Mouse (Mus musculus): ENCODE results near the gene Lclat1. TPM values are rescaled to one million over a fixed set of nuclear protein-coding genes. Genes with fewer than 3 reads are reported as not detected.
"Not testable (repeated sequence)": the region's sequence is repeated elsewhere in the genome, so short reads cannot be mapped to it uniquely, and the experiment has no call there.

Lclat1 gene
- polyA plus RNA-seq, 1 experiment: 2.0 TPM

- TF ChIP-seq POLR2A (IDR thresholded peaks at IDR 0.05; ENCODE audit: borderline replicate concordance, control insufficient read depth, low read depth, low read length) (no peak), CTCF (IDR thresholded peaks at IDR 0.05; ENCODE audit: control insufficient read depth, insufficient read depth, low read length) (no peak)
- Histone ChIP-seq H3K4me3 (replicated peaks; ENCODE audit: control insufficient read depth, low read depth, low read length) (no peak overlapping the region), H3K4me1 (ENCODE audit: control insufficient read depth, insufficient read depth, low read length) (peaks cover 2% of the 10 kb centered on the region; the same call in 1 of the 2 replicates), H3K27ac (ENCODE audit: control insufficient read depth, insufficient read depth, low read depth, low read length, poor library complexity) (0 out of 2 replicates have a peak overlapping the region, but pooled peaks have one; percentile 27)
- 12% methylated on average over 12 of the region's 12 CpGs for WGBS
Observed at GRCm38 (mm10) chr17:73258620-73259019, 150.8 kb downstream of the Lclat1 start.

DNA sequence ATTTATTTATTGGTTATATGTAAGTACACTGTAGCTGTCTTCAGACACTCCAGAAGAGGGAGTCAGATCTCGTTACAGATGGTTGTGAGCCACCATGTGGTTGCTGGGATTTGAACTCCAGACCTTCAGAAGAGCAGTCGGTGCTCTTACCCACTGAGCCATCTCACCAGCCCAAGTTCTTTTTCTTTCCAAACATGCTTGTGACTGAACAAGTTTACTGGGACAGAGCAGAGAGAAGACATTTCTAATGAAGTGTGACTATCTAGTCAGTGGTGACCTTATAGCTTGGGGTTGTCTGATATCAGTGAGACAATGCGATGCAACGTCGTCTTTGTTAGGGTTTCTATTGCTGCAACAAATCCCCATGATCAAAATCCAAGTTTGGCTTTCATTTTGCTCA is 151.5 kb downstream of the Lclat1 start:
- not testable (repeated sequence) for H3K27ac ChIP-seq (ENCODE audit: control insufficient read depth, insufficient read depth, low read depth, low read length, poor library complexity); H3K4me3 ChIP-seq (replicated peaks; ENCODE audit: control insufficient read depth, low read depth, low read length); H3K4me1 ChIP-seq (ENCODE audit: control insufficient read depth, insufficient read depth, low read length)
- 81% methylated on average over 5 of the region's 5 CpGs for WGBS

DNA sequence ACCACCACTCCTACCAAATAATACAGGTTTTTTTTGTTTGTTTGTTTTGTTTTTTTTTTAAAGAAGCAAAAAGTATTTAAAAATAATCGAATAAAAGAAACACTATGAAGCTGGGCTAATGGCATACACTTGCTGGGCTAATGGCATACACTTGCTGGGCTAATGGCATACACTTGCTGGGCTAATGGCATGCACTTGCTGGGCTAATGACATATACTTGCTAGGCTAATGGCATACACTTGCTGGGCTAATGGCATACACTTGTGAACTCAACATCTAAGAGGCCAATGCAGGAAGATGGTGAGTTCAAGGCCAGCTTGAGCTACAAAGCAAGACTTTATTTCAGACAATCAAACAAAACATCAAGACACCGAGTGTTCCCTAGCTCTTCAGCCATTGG is 154.8 kb downstream of the Lclat1 start:
- WGBS: 76% methylated on average over 2 of the region's 2 CpGs
- Histone ChIP-seq H3K4me1 (ENCODE audit: control insufficient read depth, insufficient read depth, low read length) (peaks cover 2% of the 10 kb centered on the region; the same call in 1 of the 2 replicates), H3K27ac (ENCODE audit: control insufficient read depth, insufficient read depth, low read depth, low read length, poor library complexity) (no peak overlapping the region), H3K4me3 (replicated peaks; ENCODE audit: control insufficient read depth, low read depth, low read length) (no peak overlapping the region)
- TF ChIP-seq POLR2A (IDR thresholded peaks at IDR 0.05; ENCODE audit: borderline replicate concordance, control insufficient read depth, low read depth, low read length) (no peak), CTCF (IDR thresholded peaks at IDR 0.05; ENCODE audit: control insufficient read depth, insufficient read depth, low read length) (no peak)

DNA sequence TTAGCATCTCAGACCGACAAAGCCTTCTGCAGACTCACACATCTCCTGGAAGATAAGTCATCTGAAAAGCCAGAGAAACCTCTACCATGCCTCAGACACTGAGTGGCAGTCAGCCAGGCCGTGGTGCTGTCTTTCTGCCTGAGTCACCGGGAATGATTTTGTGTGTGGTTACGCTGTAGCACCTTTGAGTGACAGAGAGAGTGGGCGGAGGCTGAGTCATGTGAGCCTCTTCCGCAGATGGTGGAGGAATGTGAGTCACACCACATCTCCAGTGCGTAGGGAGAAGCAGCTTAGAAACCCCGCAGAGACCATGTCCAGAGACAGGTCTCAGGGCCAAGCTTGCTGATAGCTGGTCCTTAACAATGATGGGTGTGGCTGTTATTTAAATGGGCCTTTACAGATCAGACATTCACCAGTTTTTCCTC is 155.3 kb downstream of the Lclat1 start:
- H3K4me3 ChIP-seq (replicated peaks; ENCODE audit: control insufficient read depth, low read depth, low read length): no peak overlapping the region
- TF ChIP-seq POLR2A (IDR thresholded peaks at IDR 0.05; ENCODE audit: borderline replicate concordance, control insufficient read depth, low read depth, low read length): no peak
- no peak for TF ChIP-seq CTCF (IDR thresholded peaks at IDR 0.05; ENCODE audit: control insufficient read depth, insufficient read depth, low read length)
- no peak overlapping the region for H3K27ac ChIP-seq (ENCODE audit: control insufficient read depth, insufficient read depth, low read depth, low read length, poor library complexity)
- peaks cover 2% of the 10 kb centered on the region; the same call in 1 of the 2 replicates for H3K4me1 ChIP-seq (ENCODE audit: control insufficient read depth, insufficient read depth, low read length)
- WGBS: 2% methylated on average over 8 of the region's 8 CpGs

DNA sequence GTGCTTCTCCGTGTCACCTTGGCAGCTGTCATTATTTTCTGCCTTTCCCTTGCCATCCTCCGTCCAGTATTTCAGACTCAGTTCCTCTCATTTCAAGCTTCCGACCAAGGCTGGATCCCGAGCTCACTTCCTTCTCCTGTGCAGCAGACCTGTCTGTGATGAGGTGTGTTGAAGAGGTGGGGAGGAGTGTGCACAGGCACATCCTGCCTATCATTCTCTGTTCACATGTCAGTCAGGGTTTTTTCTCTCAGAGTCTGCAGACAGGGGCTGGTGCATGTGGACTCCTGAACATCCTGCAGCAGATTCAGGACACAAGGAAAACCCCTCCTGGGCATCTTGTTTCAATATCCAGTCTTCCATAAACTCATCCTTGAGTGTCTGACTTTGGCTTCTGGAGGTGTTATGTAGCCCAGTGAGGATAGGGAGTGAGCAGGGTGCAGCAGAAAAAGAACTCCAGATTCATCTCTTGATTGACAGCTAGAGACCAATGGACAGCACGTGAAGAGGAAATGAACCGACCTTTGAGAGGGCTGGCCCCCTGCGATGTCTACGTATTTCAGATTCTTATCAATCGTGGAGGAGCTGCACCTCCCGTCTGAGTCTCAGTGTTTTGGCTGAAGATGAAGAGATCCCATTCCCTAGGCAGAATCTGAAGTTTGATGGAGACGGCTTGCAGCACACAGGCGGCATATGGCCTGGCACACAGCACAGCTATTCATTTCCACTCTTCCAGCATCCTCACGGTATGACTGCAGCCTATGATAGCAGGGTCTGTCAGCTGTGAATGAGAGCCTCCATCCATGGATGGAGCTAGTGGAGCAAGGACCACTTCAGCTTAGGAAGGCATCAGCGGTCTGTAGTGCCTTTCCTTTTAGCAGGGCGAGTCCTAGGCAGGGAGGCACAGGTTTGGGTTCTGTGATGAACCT is 163.3 kb downstream of the Lclat1 start:
- no peak overlapping the region for H3K27ac ChIP-seq (ENCODE audit: control insufficient read depth, insufficient read depth, low read depth, low read length, poor library complexity)
- WGBS: 46% methylated on average over 15 of the region's 15 CpGs
- TF ChIP-seq POLR2A (IDR thresholded peaks at IDR 0.05; ENCODE audit: borderline replicate concordance, control insufficient read depth, low read depth, low read length) (no peak), CTCF (IDR thresholded peaks at IDR 0.05; ENCODE audit: control insufficient read depth, insufficient read depth, low read length) (no peak)

DNA sequence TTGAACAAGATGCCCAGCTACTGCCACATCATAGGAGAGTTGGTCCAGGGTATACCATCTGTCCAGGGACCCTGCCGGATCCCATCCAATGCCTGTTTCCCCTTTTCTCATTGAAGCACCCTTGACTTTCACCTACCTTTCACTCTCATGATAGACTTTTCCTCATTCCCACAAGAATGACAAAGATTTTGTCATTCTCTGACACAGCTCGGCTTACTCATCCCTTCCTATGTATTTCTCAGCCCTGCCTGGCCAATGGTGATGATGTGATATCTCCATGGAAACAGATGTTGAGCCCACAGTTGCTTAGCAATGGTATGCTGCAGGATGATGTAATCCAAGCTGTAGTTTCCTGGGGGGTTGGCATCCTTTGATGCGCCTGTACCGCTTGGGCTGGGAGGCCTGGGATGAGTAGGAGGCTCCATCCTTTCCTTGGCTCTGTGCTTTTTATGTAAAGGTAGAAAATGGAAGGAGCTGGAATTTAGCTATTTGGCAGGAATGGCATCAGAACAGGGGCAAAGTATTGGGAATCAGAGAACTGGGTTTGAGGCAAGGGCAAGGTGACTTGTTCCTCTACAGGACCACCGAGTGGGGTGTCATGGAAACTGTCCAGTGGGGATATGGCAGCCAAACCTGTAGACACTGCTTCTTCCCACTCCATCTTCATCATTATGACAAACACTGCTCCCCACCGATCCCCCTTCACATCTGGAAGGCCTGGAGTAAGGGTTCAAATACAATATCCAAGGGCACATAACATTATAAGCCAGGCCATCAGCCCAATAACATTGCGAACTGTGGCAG is 164.2 kb downstream of the Lclat1 start:
- 86% methylated on average over 7 of the region's 7 CpGs for WGBS
- H3K4me1 ChIP-seq (ENCODE audit: control insufficient read depth, insufficient read depth, low read length): peaks cover 4% of the 10 kb centered on the region; the same call in 1 of the 2 replicates

More for the DNA sequence above, 163.3 kb downstream of the Lclat1 start:
- H3K4me3 ChIP-seq (replicated peaks; ENCODE audit: control insufficient read depth, low read depth, low read length): no peak overlapping the region
- peaks cover 4% of the 10 kb centered on the region; the same call in 1 of the 2 replicates for H3K4me1 ChIP-seq (ENCODE audit: control insufficient read depth, insufficient read depth, low read length)

GRCm38 (mm10) chr17:73273809-73274208 is 166.0 kb downstream of the Lclat1 start:
- WGBS: 25% methylated on average over 7 of the region's 7 CpGs
- Histone ChIP-seq H3K4me3 (replicated peaks; ENCODE audit: control insufficient read depth, low read depth, low read length) (no peak overlapping the region), H3K4me1 (ENCODE audit: control insufficient read depth, insufficient read depth, low read length) (peaks cover 4% of the 10 kb centered on the region; the same call in 1 of the 2 replicates), H3K27ac (ENCODE audit: control insufficient read depth, insufficient read depth, low read depth, low read length, poor library complexity) (peak overlapping the region; percentile 94)
- TF ChIP-seq CTCF (IDR thresholded peaks at IDR 0.05; ENCODE audit: control insufficient read depth, insufficient read depth, low read length) (peak; percentile 14; the same call in 1 of the 2 replicates), POLR2A (IDR thresholded peaks at IDR 0.05; ENCODE audit: borderline replicate concordance, control insufficient read depth, low read depth, low read length) (no peak)

More for the DNA sequence above, 164.2 kb downstream of the Lclat1 start:
- no peak overlapping the region for H3K27ac ChIP-seq (ENCODE audit: control insufficient read depth, insufficient read depth, low read depth, low read length, poor library complexity)
- no peak for TF ChIP-seq POLR2A (IDR thresholded peaks at IDR 0.05; ENCODE audit: borderline replicate concordance, control insufficient read depth, low read depth, low read length)
- no peak for TF ChIP-seq CTCF (IDR thresholded peaks at IDR 0.05; ENCODE audit: control insufficient read depth, insufficient read depth, low read length)
- H3K4me3 ChIP-seq (replicated peaks; ENCODE audit: control insufficient read depth, low read depth, low read length): no peak overlapping the region

DNA sequence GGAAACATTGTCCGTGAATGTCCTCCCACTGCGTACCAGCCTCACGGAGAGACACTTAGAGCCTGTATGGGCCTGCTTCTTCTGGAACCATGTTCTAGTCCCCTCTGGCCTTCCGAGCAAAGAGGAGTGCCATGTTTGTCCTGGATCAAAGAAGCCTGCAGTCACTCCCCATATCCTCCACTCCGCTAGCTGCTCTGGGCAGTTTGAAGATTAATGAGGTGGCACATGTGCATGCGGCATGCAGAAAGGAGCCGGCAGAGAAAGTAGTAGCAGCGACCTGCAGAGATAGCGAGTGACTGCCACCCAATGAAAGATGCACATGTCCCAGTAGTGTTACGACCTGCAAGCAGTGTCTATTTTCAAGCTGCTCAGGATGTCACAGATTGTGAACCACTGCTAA is 167.3 kb downstream of the Lclat1 start:
- Histone ChIP-seq H3K27ac (ENCODE audit: control insufficient read depth, insufficient read depth, low read depth, low read length, poor library complexity) (no peak overlapping the region), H3K4me1 (ENCODE audit: control insufficient read depth, insufficient read depth, low read length) (peaks cover 4% of the 10 kb centered on the region; the same call in 1 of the 2 replicates), H3K4me3 (replicated peaks; ENCODE audit: control insufficient read depth, low read depth, low read length) (no peak overlapping the region)
- WGBS: 89% methylated on average over 10 of the region's 10 CpGs
- TF ChIP-seq CTCF (IDR thresholded peaks at IDR 0.05; ENCODE audit: control insufficient read depth, insufficient read depth, low read length) (no peak), POLR2A (IDR thresholded peaks at IDR 0.05; ENCODE audit: borderline replicate concordance, control insufficient read depth, low read depth, low read length) (no peak)

Measured in bone marrow, adult 2 months (tissue).